Mouse (Mus musculus) stomach, embryonic 15.5 days (tissue): ENCODE measurements at regions not wholly inside any gene's neighbourhood (a gene's known extent, or its start where the extent isn't known, plus 50 kb on each side); places are given as distances from the start of the nearest gene placed in this dataset.

Experiments
- ATAC-seq: fragments of 200-750 bp; cut with Nextera tagmentation; 2 replicates; pipeline ENCODE4 v1.8.0; 2017; ENCODE audit warnings: low read depth, moderate number of reproducible peaks, moderate TSS enrichment; ENCODE audit not compliant: insufficient read depth, low FRiP score
- H3K27ac ChIP-seq: fragments of 300-500 bp; sonication (generic); 2 replicates; pipeline ENCODE4 v1.5.1; 2015; ENCODE audit warnings: mild to moderate bottlenecking, inconsistent platforms
- H3K27me3 ChIP-seq: fragments of 300-500 bp; sonication (generic); replicated peaks from 2 replicates; pipeline ENCODE4 v1.6.1; 2015; ENCODE audit warnings: inconsistent platforms
- H3K36me3 ChIP-seq: fragments of 300-500 bp; sonication (generic); 2 replicates; pipeline ENCODE4 v1.6.1; 2015; ENCODE audit warnings: inconsistent platforms
- H3K4me1 ChIP-seq: fragments of 300-500 bp; sonication (generic); 2 replicates; pipeline ENCODE4 v1.6.1; 2015; ENCODE audit warnings: inconsistent platforms
- H3K4me2 ChIP-seq: fragments of 300-500 bp; sonication (generic); 2 replicates; pipeline ENCODE4 v1.6.1; 2015; ENCODE audit warnings: mild to moderate bottlenecking, inconsistent platforms
- H3K4me3 ChIP-seq: fragments of 300-500 bp; sonication (generic); replicated peaks from 2 replicates; pipeline ENCODE4 v1.5.1; 2015; ENCODE audit warnings: inconsistent platforms
- H3K9ac ChIP-seq: fragments of 300-500 bp; sonication (generic); 2 replicates; pipeline ENCODE4 v1.6.1; 2015; ENCODE audit warnings: inconsistent platforms
- H3K9me3 ChIP-seq: fragments of 300-500 bp; sonication (generic); 2 replicates; pipeline ENCODE4 v1.6.1; 2016; ENCODE audit warnings: inconsistent platforms
- WGBS: fragments of 180-500 bp; shearing (Covaris S2); methylation state at CpG from one replicate; pipeline ENCODE4 v1.1.7; 2015; 5-methylcytosine and 5-hydroxymethylcytosine counted together

DNA sequence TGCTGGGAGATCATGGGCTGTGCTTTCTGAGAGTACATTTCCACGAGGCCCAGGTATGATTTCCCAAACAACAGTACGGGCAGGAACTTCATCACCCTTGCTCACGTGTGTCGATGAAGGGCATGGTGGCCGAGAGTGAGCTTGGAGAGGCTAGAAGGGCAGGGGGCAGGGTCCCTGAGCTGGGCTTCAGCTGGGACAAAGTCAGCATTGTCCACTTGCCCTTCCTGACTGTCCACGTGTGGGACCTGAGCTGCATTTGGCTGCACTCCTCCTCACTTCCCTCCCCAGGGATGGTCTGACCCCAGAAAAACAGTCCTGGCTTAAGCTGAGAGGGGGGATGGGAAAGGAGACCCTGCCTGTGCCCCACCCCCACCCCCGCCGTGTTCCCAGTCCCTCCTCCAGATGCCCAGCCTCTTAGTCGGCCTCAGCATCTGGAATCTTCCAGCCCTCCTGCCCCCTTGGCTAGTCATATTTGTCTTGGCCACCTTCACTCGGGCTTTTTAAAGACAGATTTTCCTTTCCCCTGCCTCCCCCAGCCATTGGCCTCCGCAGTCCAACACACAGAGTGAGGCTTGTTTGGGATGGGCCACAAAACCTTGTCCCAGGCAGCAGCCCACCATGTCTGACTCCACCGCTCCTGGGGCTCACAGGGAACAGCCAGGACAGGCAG, 58.6 kb downstream of the Isg20 start:
- H3K4me2 ChIP-seq: no peak overlapping the region
- H3K36me3 ChIP-seq: no peaks in the 10 kb centered on the region
- no peak overlapping the region for H3K4me3 ChIP-seq
- H3K9me3 ChIP-seq: no peaks in the 10 kb centered on the region
- no peak overlapping the region for H3K27ac ChIP-seq
- no peaks in the 10 kb centered on the region for H3K27me3 ChIP-seq
- no peaks in the 10 kb centered on the region for H3K4me1 ChIP-seq
- H3K9ac ChIP-seq: no peak overlapping the region
- no peak for ATAC-seq
- WGBS: 51% methylated on average over 12 of the region's 12 CpGs

DNA sequence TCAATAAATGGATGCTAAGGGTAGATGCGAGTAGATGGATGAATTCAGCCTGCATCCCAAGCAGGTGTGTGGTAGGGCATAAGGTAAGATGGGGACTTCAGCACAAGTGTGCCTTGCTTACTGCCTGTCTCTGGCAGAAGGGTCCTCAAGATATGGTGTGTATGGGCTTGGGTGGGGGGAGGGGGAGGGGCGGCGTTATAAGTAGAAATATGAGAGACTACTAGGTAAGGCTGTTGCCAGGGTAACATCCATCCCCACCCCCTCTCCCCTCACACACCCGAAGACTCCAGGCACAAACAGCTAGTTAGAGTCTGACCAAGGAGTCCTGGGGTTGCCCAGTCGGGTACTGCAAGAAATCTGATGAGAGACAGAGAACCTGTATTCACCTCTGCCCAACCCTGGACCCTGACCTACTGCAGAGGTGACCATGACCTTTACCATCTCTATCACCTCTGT, 63.5 kb upstream of the Acan start:
- no peak overlapping the region for H3K9ac ChIP-seq
- no peak overlapping the region for H3K27ac ChIP-seq
- H3K27me3 ChIP-seq: peaks cover 7% of the 10 kb centered on the region; the same call in 1 of the 2 replicates
- H3K4me1 ChIP-seq: peaks cover 6% of the 10 kb centered on the region
- peak; percentile 22; the same call in 1 of the 2 replicates for ATAC-seq
- H3K4me2 ChIP-seq: peak overlapping the region; percentile 86
- 28% methylated on average over 5 of the region's 5 CpGs for WGBS
- H3K4me3 ChIP-seq: peak overlapping the region; percentile 39
- H3K9me3 ChIP-seq: no peaks in the 10 kb centered on the region
- H3K36me3 ChIP-seq: no peaks in the 10 kb centered on the region

DNA sequence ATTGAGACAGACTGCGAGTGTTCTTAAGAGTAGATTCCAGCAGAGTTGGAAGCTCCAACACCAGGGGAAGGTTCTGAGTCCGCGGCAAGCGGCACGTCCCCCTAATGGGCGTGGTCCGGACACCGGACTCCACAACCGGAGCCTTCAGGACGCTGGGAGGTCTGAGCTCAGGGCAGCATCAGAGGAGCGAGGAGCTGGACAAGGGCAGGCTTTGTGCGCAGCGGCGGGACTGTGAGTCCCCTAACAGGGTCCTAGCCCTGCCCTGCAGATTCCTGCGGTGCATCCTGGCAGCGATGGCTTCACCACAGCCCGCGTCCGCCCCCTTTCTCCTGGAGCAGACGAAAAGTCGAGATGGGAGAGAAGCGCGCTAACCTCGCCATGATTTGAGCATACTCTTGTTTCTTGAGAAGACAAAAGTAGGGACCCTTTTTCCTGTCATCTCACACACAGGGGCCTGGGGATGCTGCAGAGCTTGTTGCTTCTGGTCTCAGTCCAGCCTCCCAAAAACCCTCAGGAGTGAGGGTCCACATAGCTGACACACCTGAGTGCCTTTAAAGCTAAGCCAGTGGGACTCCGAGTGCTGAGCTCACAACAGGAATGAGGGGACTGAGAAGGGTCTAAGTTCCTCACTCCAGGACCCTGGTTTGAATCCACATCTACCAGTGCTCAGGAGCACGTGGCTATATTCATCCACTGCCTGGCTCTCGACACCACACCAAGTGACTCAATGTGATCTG, 62.8 kb upstream of the Acan start:
- H3K36me3 ChIP-seq: no peaks in the 10 kb centered on the region
- 0 out of 2 replicates have a peak overlapping the region, but pooled peaks have one; percentile 17 for H3K9ac ChIP-seq
- H3K9me3 ChIP-seq: no peaks in the 10 kb centered on the region
- H3K4me2 ChIP-seq: peak overlapping the region; percentile 86
- 5% methylated on average over 27 of the region's 27 CpGs for WGBS
- H3K27me3 ChIP-seq: peaks cover 7% of the 10 kb centered on the region; the same call in 1 of the 2 replicates
- H3K4me3 ChIP-seq: peak overlapping the region; percentile 39
- H3K4me1 ChIP-seq: peaks cover 6% of the 10 kb centered on the region
- ATAC-seq: peak; percentile 65; the same call in 1 of the 2 replicates
- H3K27ac ChIP-seq: no peak overlapping the region

DNA sequence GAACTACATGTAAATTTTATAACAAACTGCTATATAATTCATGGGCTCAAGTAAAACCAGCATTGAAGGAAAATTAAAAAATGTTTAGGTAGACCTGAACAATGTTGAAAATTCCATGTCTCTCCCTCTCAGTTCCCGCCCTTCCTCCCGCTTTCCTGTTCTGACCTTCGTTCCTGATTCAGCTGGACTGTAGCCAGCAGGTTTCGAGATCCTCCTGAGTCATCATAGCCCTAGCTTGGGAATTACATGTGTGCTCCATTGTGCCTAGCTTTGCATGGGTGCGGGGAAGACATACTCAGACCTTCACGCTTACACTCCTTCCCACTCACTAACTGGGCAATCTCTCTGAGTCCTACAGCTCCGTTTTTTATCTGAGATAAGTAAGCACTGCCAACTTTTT, 60.3 kb upstream of the Acan start:
- no peak for ATAC-seq
- Histone ChIP-seq H3K9me3 (no peaks in the 10 kb centered on the region), H3K4me2 (no peak overlapping the region), H3K27ac (no peak overlapping the region), H3K4me3 (no peak overlapping the region), H3K36me3 (no peaks in the 10 kb centered on the region), H3K4me1 (peaks cover 6% of the 10 kb centered on the region), H3K27me3 (peaks cover 7% of the 10 kb centered on the region; the same call in 1 of the 2 replicates), H3K9ac (no peak overlapping the region)
- WGBS: 76% methylated on average over 7 of the region's 7 CpGs

DNA sequence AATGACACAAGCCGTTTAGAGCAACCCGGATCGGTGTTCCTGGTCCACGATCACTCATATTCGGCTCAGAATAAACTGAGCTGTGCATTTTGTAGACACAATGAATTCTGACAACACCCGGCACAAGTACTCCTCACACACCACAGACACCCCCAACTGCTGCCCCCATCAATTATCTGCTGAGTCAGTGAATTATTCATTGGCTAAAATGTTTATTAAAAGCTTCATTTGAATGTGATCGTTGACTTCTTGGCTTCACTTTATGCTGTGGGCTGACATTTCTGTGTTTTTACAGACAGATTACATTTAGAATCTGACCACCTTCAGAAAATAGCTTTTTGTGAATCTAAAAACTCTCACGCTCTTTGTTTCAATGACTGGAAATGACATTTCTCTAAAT, 59.1 kb upstream of the Acan start:
- Histone ChIP-seq H3K27me3 (peaks cover 5% of the 10 kb centered on the region; the same call in 1 of the 2 replicates), H3K27ac (no peak overlapping the region), H3K4me3 (no peak overlapping the region), H3K9ac (no peak overlapping the region), H3K36me3 (no peaks in the 10 kb centered on the region), H3K9me3 (no peaks in the 10 kb centered on the region), H3K4me1 (peaks cover 6% of the 10 kb centered on the region), H3K4me2 (no peak overlapping the region)
- WGBS: 78% methylated on average over 8 of the region's 8 CpGs
- no peak for ATAC-seq

DNA sequence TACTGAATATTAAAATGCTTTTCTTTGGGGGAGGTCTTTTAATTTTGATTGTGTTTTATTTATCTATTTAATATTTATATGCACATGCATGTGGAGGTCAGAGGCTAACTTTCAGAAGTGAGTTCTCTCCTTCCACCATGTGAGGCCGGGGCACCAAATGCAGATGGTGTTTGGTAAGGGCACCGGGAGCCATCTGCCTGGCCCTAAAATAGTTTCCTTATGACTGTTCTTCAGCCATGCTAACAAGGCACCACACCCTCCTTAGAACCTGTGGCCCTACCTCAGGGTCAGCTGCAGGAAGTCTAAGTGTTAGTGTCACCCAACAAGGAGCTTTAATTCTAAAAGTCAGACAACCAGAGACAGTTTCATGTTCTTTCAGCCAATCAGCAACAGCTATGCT, 58.2 kb upstream of the Acan start:
- no peaks in the 10 kb centered on the region for H3K36me3 ChIP-seq
- H3K27me3 ChIP-seq: no peaks in the 10 kb centered on the region
- no peak for ATAC-seq
- no peak overlapping the region for H3K9ac ChIP-seq
- no peak overlapping the region for H3K4me2 ChIP-seq
- H3K9me3 ChIP-seq: no peaks in the 10 kb centered on the region
- WGBS: 75% methylated on average over 2 of the region's 2 CpGs
- H3K4me1 ChIP-seq: peaks cover 6% of the 10 kb centered on the region
- H3K27ac ChIP-seq: no peak overlapping the region
- no peak overlapping the region for H3K4me3 ChIP-seq

DNA sequence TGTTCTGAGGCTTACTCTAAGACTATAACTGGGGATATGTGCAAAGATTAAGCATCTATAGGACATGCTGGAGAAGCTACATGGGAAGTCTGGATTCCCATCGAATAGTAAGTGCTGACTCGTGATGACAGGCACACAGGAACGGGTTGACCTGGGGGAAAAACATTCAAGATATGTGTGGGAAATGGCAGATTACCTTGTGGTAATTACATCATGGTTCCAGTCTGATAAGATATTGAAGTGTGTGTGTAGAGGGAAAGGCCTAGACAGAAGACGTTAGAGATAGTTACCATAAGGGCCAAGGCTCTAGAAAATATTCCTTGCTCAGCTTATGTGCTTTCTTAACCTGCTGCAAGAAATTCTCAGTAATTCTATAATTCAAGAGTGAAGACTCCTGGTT, 57.5 kb upstream of the Acan start:
- H3K4me3 ChIP-seq: no peak overlapping the region
- no peak for ATAC-seq
- 62% methylated on average over 4 of the region's 4 CpGs for WGBS

More for the DNA sequence above, 57.5 kb upstream of the Acan start:
- H3K27ac ChIP-seq: no peak overlapping the region
- H3K27me3 ChIP-seq: no peaks in the 10 kb centered on the region
- H3K36me3 ChIP-seq: no peaks in the 10 kb centered on the region
- no peaks in the 10 kb centered on the region for H3K9me3 ChIP-seq
- H3K4me1 ChIP-seq: peaks cover under 1% of the 10 kb centered on the region; the same call in 1 of the 2 replicates
- no peak overlapping the region for H3K9ac ChIP-seq
- H3K4me2 ChIP-seq: no peak overlapping the region
